Comparison of ENCODE assay signal across 13 mouse cellular contexts in genomic region chr16:28596112-28596511, GRCm38 (mm10).
DNase-seq lines count a peak whose midpoint lies in the region; ATAC-seq lines count a peak whose summit lies in the region.
"Had no signal": no experiment of that assay in that cellular context is flagged by ENCODE, and none has a peak within 500 bp of the region (broad histone marks: within the 10 kb centered on the region; RNA-seq: fewer than 3 reads in every experiment).

No protein-coding gene starts in this region.

- 83% methylated on average over 13 of the region's 13 CpGs for WGBS in heart, embryonic 11.5 days (ENCODE audit: insufficient replicate concordance)
- 92% methylated on average over 13 of the region's 13 CpGs for WGBS in forebrain, embryonic 10.5 days

- no peak for ATAC-seq in heart, embryonic 11.5 days (replicated peaks; ENCODE audit: insufficient number of reproducible peaks, low FRiP score, low TSS enrichment)
- ATAC-seq: midbrain, embryonic 13.5 days; Patski had no signal

- no peak overlapping the region for H3K4me3 ChIP-seq in heart, embryonic 11.5 days (ENCODE audit: low read depth, low read length)
- no peak overlapping the region for H3K4me3 ChIP-seq in forebrain, embryonic 10.5 days
- H3K4me3 ChIP-seq: embryonic facial prominence, embryonic 12.5 days; heart, embryonic 15.5 days; midbrain, embryonic 13.5 days had no signal

- no peak overlapping the region for H3K9ac ChIP-seq in heart, embryonic 11.5 days (ENCODE audit: low read depth, low read length)
- H3K9ac ChIP-seq: embryonic facial prominence, embryonic 12.5 days; heart, embryonic 15.5 days; lung, embryonic 14.5 days; midbrain, embryonic 13.5 days had no signal

- no peaks in the 10 kb centered on the region for H3K36me3 ChIP-seq in heart, embryonic 11.5 days (ENCODE audit: control insufficient read depth, insufficient read depth, low read length)
- H3K36me3 ChIP-seq in forebrain, embryonic 10.5 days (replicated peaks): no peaks in the 10 kb centered on the region
- H3K36me3 ChIP-seq: embryonic facial prominence, embryonic 12.5 days; heart, embryonic 15.5 days; midbrain, embryonic 13.5 days had no signal

- H3K27ac ChIP-seq in heart, embryonic 11.5 days (ENCODE audit: low read depth, low read length): no peak overlapping the region
- H3K27ac ChIP-seq in forebrain, embryonic 10.5 days: no peak overlapping the region
- H3K27ac ChIP-seq: embryonic facial prominence, embryonic 12.5 days; heart, embryonic 15.5 days; midbrain, embryonic 13.5 days had no signal

- H3K4me1 ChIP-seq in heart, embryonic 11.5 days (ENCODE audit: control insufficient read depth, insufficient read depth, low read length): no peaks in the 10 kb centered on the region
- H3K4me1 ChIP-seq in forebrain, embryonic 10.5 days: peaks cover 13% of the 10 kb centered on the region
- H3K4me1 ChIP-seq: embryonic facial prominence, embryonic 12.5 days; heart, embryonic 15.5 days had no signal

- no peaks in the 10 kb centered on the region for H3K27me3 ChIP-seq in heart, embryonic 11.5 days (ENCODE audit: control insufficient read depth, insufficient read depth, low read length)
- H3K27me3 ChIP-seq in forebrain, embryonic 10.5 days (ENCODE audit: poor library complexity, severe bottlenecking): no peaks in the 10 kb centered on the region
- H3K27me3 ChIP-seq: heart, embryonic 15.5 days; midbrain, embryonic 13.5 days; Patski had no signal

- no peak overlapping the region for H3K4me2 ChIP-seq in heart, embryonic 11.5 days
- H3K4me2 ChIP-seq: embryonic facial prominence, embryonic 12.5 days; heart, embryonic 15.5 days; lung, embryonic 14.5 days; midbrain, embryonic 13.5 days had no signal

- no peaks in the 10 kb centered on the region for H3K9me3 ChIP-seq in heart, embryonic 11.5 days (replicated peaks; ENCODE audit: control insufficient read depth, low read length)
- H3K9me3 ChIP-seq in forebrain, embryonic 10.5 days: no peaks in the 10 kb centered on the region
- H3K9me3 ChIP-seq: embryonic facial prominence, embryonic 12.5 days; heart, embryonic 15.5 days; midbrain, embryonic 13.5 days had no signal

- peak; percentile 9 for DNase-seq in heart, postnatal 4 days
- peak; percentile 56 to 61 for DNase-seq in cerebellum, postnatal 36 days
- DNase-seq in layer of hippocampus, postnatal 25 days (ENCODE audit: extremely low spot score in 1 of 2, low spot score in 1 of 2): peak; percentile 44 to 53
- peak; percentile 85 for DNase-seq in right cerebral cortex, postnatal 25 days
- DNase-seq in thymus, postnatal 0 days (ENCODE audit: low spot score): no peak
- no peak for DNase-seq in forebrain, embryonic 10.5 days (ENCODE audit: extremely low spot score, low spot score)
- DNase-seq in adrenal gland, adult (ENCODE audit: inconsistent age in 2 of 2, low spot score in 1 of 2): no peak
- DNase-seq: lung, embryonic 14.5 days had no signal

Comparison
In these comparisons a context has a peak if more than half of its experiments do, and no peak if none do; other contexts are left out.
1. DNase-seq: peak in heart, postnatal 4 days (single experiment), cerebellum, postnatal 36 days (2 of 2), layer of hippocampus, postnatal 25 days (2 of 2) and right cerebral cortex, postnatal 25 days (single experiment); none in thymus, postnatal 0 days (single experiment), forebrain, embryonic 10.5 days (single experiment) and adrenal gland, adult (0 of 2).